Mouse (Mus musculus) embryonic facial prominence, embryonic 14.5 days (tissue): Measurements from ENCODE around the gene Cdc42ep1. TPM values are rescaled to one million over a fixed set of nuclear protein-coding genes. Genes with fewer than 3 reads are reported as not detected.

Experiments
- ATAC-seq: fragments of 200-750 bp; cut with Nextera tagmentation; 2 replicates; pipeline ENCODE4 v1.8.0; 2017; ENCODE audit warnings: low read depth, moderate number of reproducible peaks, moderate TSS enrichment
- DNase-seq: peaks from one replicate; pipeline ENCODE4 v3.0.0-alpha.2; 2015; ENCODE audit warnings: low spot score
- H3K27ac ChIP-seq: fragments of 300-500 bp; sonication (generic); replicated peaks from 2 replicates; pipeline ENCODE4 v1.5.1; 2014; ENCODE audit warnings: low read depth, mild to moderate bottlenecking, low read length, moderate library complexity
- H3K27me3 ChIP-seq: fragments of 300-500 bp; sonication (generic); replicated peaks from 2 replicates; pipeline ENCODE4 v1.6.1; 2014; ENCODE audit warnings: low read length; ENCODE audit not compliant: control insufficient read depth, insufficient read depth
- H3K36me3 ChIP-seq: fragments of 300-500 bp; sonication (generic); 2 replicates; pipeline ENCODE4 v1.6.1; 2014; ENCODE audit warnings: low read length, mixed read lengths; ENCODE audit not compliant: control insufficient read depth, insufficient read depth
- H3K4me1 ChIP-seq: fragments of 300-500 bp; sonication (generic); 2 replicates; pipeline ENCODE4 v1.6.1; 2014; ENCODE audit warnings: antibody characterized with exemption, low read length; ENCODE audit not compliant: control insufficient read depth, insufficient read depth
- H3K4me2 ChIP-seq: fragments of 300-500 bp; sonication (generic); 2 replicates; pipeline ENCODE4 v1.6.1; 2014; ENCODE audit warnings: low read depth, mild to moderate bottlenecking, low read length, moderate library complexity, mixed read lengths
- H3K4me3 ChIP-seq: fragments of 300-500 bp; sonication (generic); 2 replicates; pipeline ENCODE4 v1.5.1; 2014; ENCODE audit warnings: low read depth, mild to moderate bottlenecking, low read length
- H3K9ac ChIP-seq: fragments of 300-500 bp; sonication (generic); 2 replicates; pipeline ENCODE4 v1.6.1; 2014; ENCODE audit warnings: low read depth, mild to moderate bottlenecking, low read length, moderate library complexity, mixed read lengths
- H3K9me3 ChIP-seq: fragments of 300-500 bp; sonication (generic); 2 replicates; pipeline ENCODE4 v1.6.1; 2016; ENCODE audit warnings: low read length; ENCODE audit not compliant: control insufficient read depth
- WGBS: fragments of 180-500 bp; shearing (Covaris S2); extraction: QIAGEN DNeasy Blood & Tissue Kit; methylation state at CpG from one replicate; pipeline ENCODE4 v1.1.7; 2014; 5-methylcytosine and 5-hydroxymethylcytosine counted together
- polyA plus RNA-seq: library from polyadenylated mRNA; unstranded; fragments of >200 nt; fragmentation: Nextera tagmentation; extraction: Ambion mirVana; gene quantifications from 2 replicates; pipeline ENCODE4 v1.2.1, GENCODE M21; 2014

The Cdc42ep1 gene
- polyA plus RNA-seq, 1 experiment from 2014 or later, result 36.1 TPM

DNA sequence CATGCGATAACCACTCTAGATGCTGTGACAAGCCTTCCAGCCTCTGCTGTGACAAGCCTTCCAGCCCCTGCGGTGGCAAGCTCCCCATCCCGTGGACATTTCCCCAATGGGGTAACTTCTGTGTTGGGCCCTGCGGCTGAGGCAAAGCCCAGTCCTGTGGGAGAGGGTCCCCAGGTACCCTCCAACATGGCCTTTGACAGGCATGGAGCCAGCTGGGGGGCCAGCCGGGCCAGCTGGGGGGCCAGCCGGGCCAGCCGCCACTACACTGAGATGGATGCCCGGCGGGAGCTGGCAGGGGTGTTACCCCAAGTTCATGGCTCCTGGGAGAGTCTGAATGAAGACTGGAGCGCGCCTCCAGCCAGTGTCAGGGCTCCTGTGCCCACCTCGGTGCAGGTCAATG lies 7.1 kb downstream of the Cdc42ep1 start:
- no peak overlapping the region for H3K27ac ChIP-seq
- H3K27me3 ChIP-seq, result no peaks in the 10 kb centered on the region
- peaks cover 22% of the 10 kb centered on the region for H3K36me3 ChIP-seq
- H3K4me1 ChIP-seq, result peaks cover 10% of the 10 kb centered on the region
- H3K4me3 ChIP-seq, result no peak overlapping the region
- ATAC-seq, result no peak
- no peaks in the 10 kb centered on the region for H3K9me3 ChIP-seq
- DNase-seq, result no peak
- WGBS, result 82% methylated on average over 12 of the region's 12 CpGs
- H3K4me2 ChIP-seq, result no peak overlapping the region
- H3K9ac ChIP-seq, result no peak overlapping the region

DNA sequence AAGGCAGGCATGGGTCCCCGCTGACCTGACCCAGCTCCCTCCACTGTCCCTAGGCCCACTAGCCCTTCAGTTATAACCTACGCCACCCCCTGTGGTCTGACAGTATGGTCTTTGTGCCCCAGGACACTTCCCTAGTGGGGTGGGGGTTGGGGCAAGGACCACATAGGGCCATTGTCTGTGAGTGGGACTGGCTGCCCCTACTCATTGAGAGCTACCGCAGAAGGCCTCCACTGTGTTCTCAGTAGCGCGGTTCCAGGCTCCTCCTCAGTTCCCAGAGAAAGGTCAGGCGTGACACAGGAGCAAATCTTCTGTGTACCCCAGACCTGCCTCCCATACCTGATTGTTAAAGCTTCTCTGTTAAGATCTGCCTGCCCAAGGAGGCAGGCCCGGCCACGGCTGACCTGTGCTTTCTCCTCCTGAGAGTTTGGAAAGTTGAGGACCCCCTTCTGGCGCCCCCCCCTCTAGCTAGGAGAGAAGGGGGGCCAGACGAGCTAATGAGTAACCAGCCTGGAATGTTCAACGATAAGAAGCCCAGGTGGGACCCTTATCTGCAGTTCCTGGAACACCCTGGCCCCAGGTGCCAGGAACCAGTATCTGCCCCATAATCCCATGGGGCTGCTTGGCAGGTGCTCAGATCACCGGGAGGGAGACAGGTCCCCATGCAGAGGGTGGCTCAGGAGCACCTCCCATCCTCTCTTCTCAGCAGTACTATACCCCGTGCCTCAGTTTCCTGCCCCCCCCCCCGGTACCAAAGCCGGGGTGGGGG lies 7.8 kb downstream of the Cdc42ep1 start:
- Histone ChIP-seq H3K4me1 (peaks cover 3% of the 10 kb centered on the region; the same call in 1 of the 2 replicates), H3K9ac (no peak overlapping the region), H3K27me3 (no peaks in the 10 kb centered on the region), H3K4me3 (no peak overlapping the region), H3K4me2 (no peak overlapping the region), H3K9me3 (no peaks in the 10 kb centered on the region), H3K36me3 (peaks cover 22% of the 10 kb centered on the region), H3K27ac (no peak overlapping the region)
- 55% methylated on average over 14 of the region's 15 CpGs for WGBS
- ATAC-seq (no peak), DNase-seq (no peak)

DNA sequence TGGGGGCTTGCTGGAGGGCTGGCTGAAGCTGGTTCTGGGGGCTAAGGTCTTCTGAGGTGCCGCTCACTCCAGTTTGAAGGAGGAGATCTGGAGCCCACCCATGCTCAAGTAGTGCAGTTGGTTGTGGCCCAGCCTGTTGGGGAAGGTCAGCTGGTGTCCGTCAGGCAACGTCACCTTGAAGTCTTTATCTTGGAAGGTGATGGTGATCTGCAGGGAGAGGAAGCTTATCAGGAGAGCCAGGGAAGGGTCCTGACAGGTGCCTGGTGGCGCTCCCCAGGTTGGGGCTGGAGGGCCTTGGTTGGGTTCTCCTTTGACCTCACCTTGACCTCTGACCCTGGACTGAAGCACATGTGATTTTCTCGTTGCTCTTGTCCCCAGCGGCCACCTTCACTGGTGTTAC lies 8.5 kb downstream of the Cdc42ep1 start:
- Histone ChIP-seq H3K4me3 (no peak overlapping the region), H3K9ac (no peak overlapping the region), H3K4me1 (no peaks in the 10 kb centered on the region), H3K4me2 (no peak overlapping the region), H3K27ac (no peak overlapping the region), H3K36me3 (peaks cover 22% of the 10 kb centered on the region), H3K9me3 (no peaks in the 10 kb centered on the region), H3K27me3 (no peaks in the 10 kb centered on the region)
- no peak for ATAC-seq
- DNase-seq, result no peak
- WGBS, result 63% methylated on average over 6 of the region's 6 CpGs

- Histone ChIP-seq H3K4me2 (no peak overlapping the region), H3K36me3 (peaks cover 22% of the 10 kb centered on the region)
Observed at GRCm38 (mm10) chr15:78851505-78852153, 9.2 kb downstream of the Cdc42ep1 start.

GRCm38 (mm10) chr15:78855303-78855965 lies 13.0 kb downstream of the Cdc42ep1 start, which contains the start of gene Lgals2:
Gene Lgals2 (minus strand): TSS chr15:78855529.
- Histone ChIP-seq H3K27ac (no peak within 1 kb of the TSS), H3K36me3 (no peaks in the 10 kb centered on the region), H3K4me2 (no peak within 1 kb of the TSS), H3K4me1 (no peaks in the 10 kb centered on the region), H3K9ac (no peak within 1 kb of the TSS), H3K9me3 (no peaks in the 10 kb centered on the region), H3K4me3 (no peak within 1 kb of the TSS), H3K27me3 (no peaks in the 10 kb centered on the region)
- no peak for DNase-seq
- WGBS, result 72% methylated on average over 8 of the region's 8 CpGs
- no peak for ATAC-seq

More at GRCm38 (mm10) chr15:78851505-78852153, 9.2 kb downstream of the Cdc42ep1 start:
- no peak overlapping the region for H3K4me3 ChIP-seq
- H3K27ac ChIP-seq, result no peak overlapping the region
- peak; percentile 90 for ATAC-seq
- no peaks in the 10 kb centered on the region for H3K9me3 ChIP-seq
- no peak overlapping the region for H3K9ac ChIP-seq
- H3K27me3 ChIP-seq, result no peaks in the 10 kb centered on the region
- DNase-seq, result peak; percentile 93
- WGBS, result 13% methylated on average over 13 of the region's 13 CpGs
- no peaks in the 10 kb centered on the region for H3K4me1 ChIP-seq

DNA sequence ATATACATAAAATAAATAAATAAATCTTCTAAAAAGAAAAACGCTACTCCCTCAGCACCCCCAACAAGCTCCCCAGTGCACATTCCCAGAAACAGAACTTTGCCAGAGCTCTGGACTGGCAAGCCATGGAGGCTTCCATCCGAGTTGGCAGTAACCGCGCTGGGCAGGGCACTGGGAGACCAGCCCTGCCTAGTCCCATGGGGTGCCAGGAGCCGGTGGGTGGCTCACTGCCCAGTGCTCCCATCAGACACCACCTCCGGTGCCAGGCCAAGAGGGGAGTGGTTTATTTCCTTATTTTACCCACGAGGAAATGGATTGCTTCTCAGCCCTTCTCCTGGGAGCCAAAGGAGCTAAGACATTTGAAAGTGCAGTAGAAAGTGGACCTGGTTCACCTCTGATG lies 14.6 kb downstream of the Cdc42ep1 start:
- Histone ChIP-seq H3K4me2 (no peak overlapping the region), H3K27ac (no peak overlapping the region), H3K36me3 (no peaks in the 10 kb centered on the region), H3K4me1 (no peaks in the 10 kb centered on the region), H3K9ac (no peak overlapping the region), H3K27me3 (no peaks in the 10 kb centered on the region), H3K4me3 (no peak overlapping the region), H3K9me3 (no peaks in the 10 kb centered on the region)
- ATAC-seq (no peak), DNase-seq (no peak)
- 72% methylated on average over 7 of the region's 7 CpGs for WGBS

GRCm38 (mm10) chr15:78859311-78859710 lies 16.9 kb downstream of the Cdc42ep1 start:
- Histone ChIP-seq H3K27me3 (no peaks in the 10 kb centered on the region), H3K9me3 (no peaks in the 10 kb centered on the region), H3K27ac (no peak overlapping the region), H3K4me2 (no peak overlapping the region), H3K9ac (no peak overlapping the region), H3K4me1 (no peaks in the 10 kb centered on the region), H3K36me3 (no peaks in the 10 kb centered on the region), H3K4me3 (no peak overlapping the region)
- no peak for ATAC-seq
- WGBS, result 59% methylated on average over 4 of the region's 4 CpGs
- no peak for DNase-seq

- WGBS, result 66% methylated on average over 6 of the region's 6 CpGs
Observed at GRCm38 (mm10) chr15:78859714-78860113, 17.3 kb downstream of the Cdc42ep1 start.

More at GRCm38 (mm10) chr15:78859714-78860113, 17.3 kb downstream of the Cdc42ep1 start:
- no peak overlapping the region for H3K27ac ChIP-seq
- ATAC-seq, result no peak
- H3K4me1 ChIP-seq, result no peaks in the 10 kb centered on the region
- no peak overlapping the region for H3K9ac ChIP-seq
- no peak for DNase-seq
- no peaks in the 10 kb centered on the region for H3K27me3 ChIP-seq
- no peak overlapping the region for H3K4me3 ChIP-seq
- H3K9me3 ChIP-seq, result no peaks in the 10 kb centered on the region
- no peak overlapping the region for H3K4me2 ChIP-seq
- H3K36me3 ChIP-seq, result no peaks in the 10 kb centered on the region
